Mouse (Mus musculus) ovary, adult 2 months (tissue): ENCODE data around the gene Ktn1. TPM values are rescaled to one million over a fixed set of nuclear protein-coding genes. Genes with fewer than 3 reads are reported as not detected.

ENCODE experiments used
- polyA plus RNA-seq: library from polyadenylated mRNA; depleted of rRNA; stranded (reverse); fragments of >200 nt; gene quantifications from 2 replicates; pipeline ENCODE4 v1.2.3, GENCODE M21; 2012; rRNA removed

Ktn1 gene
- 5.8 and 7.8 TPM in 2 replicates for polyA plus RNA-seq

GRCm38 (mm10) chr14:47648218-47648617 lies at the start of gene Ktn1:
Ktn1 (plus strand) TSS chr14:47648448.

Other genes starting within 250 kb of the Ktn1 start
- gene Dlgap5, start 230.0 kb upstream of the Ktn1 start, polyA plus RNA-seq, result 1.7 and 2.6 TPM in 2 replicates
- 27.6 and 34.8 TPM in 2 replicates for gene Fbxo34, start 198.0 kb upstream of the Ktn1 start, polyA plus RNA-seq
- gene Atg14, start 77.8 kb upstream of the Ktn1 start, polyA plus RNA-seq, result 11.6 and 13.5 TPM in 2 replicates